Mouse (Mus musculus): ENCODE data around the gene Fkbp1b. TPM values are rescaled to one million over a fixed set of nuclear protein-coding genes. Genes with fewer than 3 reads are reported as not detected.
"Not testable (repeated sequence)": the region's sequence is repeated elsewhere in the genome, so short reads cannot be mapped to it uniquely, and the experiment has no call there.

Gene Fkbp1b
- polyA plus RNA-seq (2015; fragmentation: Nextera tagmentation; extraction: Ambion mirVana) = 11.3 and 12.7 TPM in 2 replicates

GRCm38 (mm10) chr12:4841392-4841887 is at the start of gene Fkbp1b:
Gene Fkbp1b (minus strand): TSS chr12:4841591.
- Histone ChIP-seq H3K4me1 (peaks cover 27% of the 10 kb centered on the region), H3K4me2 (replicated peaks) (peak within 1 kb of the TSS; percentile 97), H3K27me3 (no peaks in the 10 kb centered on the region; the same call in 1 of the 2 replicates), H3K9ac (peak within 1 kb of the TSS; percentile 63), H3K36me3 (no peaks in the 10 kb centered on the region), H3K27ac (replicated peaks) (0 out of 2 replicates have a peak within 1 kb of the TSS, but pooled peaks have one; percentile 7), H3K9me3 (replicated peaks) (no peaks in the 10 kb centered on the region), H3K4me3 (replicated peaks) (peak within 1 kb of the TSS; percentile 83)
- under 1% methylated on average over 37 of the region's 37 CpGs for WGBS
- ATAC-seq (ENCODE audit: insufficient number of reproducible peaks, low FRiP score, low TSS enrichment, low read depth) = peak; percentile 64

GRCm38 (mm10) chr12:4889891-4890290 is 48.5 kb upstream of the Fkbp1b start:
- Histone ChIP-seq H3K9me3 (replicated peaks) (no peaks in the 10 kb centered on the region), H3K36me3 (peaks cover 14% of the 10 kb centered on the region; the same call in 1 of the 2 replicates), H3K4me2 (replicated peaks) (no peak overlapping the region), H3K9ac (no peak overlapping the region), H3K27ac (replicated peaks) (no peak overlapping the region), H3K27me3 (no peaks in the 10 kb centered on the region), H3K4me3 (replicated peaks) (no peak overlapping the region), H3K4me1 (no peaks in the 10 kb centered on the region)
- no peak for ATAC-seq (ENCODE audit: insufficient number of reproducible peaks, low FRiP score, low TSS enrichment, low read depth)
- 84% methylated on average over 1 of the region's 1 CpGs for WGBS

GRCm38 (mm10) chr12:4889251-4889650 is 47.9 kb upstream of the Fkbp1b start:
- no peaks in the 10 kb centered on the region for H3K27me3 ChIP-seq
- no peak overlapping the region for H3K4me2 ChIP-seq (replicated peaks)
- no peaks in the 10 kb centered on the region for H3K4me1 ChIP-seq
- no peak overlapping the region for H3K27ac ChIP-seq (replicated peaks)
- H3K9ac ChIP-seq = no peak overlapping the region
- 83% methylated on average over 2 of the region's 2 CpGs for WGBS
- ATAC-seq (ENCODE audit: insufficient number of reproducible peaks, low FRiP score, low TSS enrichment, low read depth) = no peak
- H3K36me3 ChIP-seq = peaks cover 18% of the 10 kb centered on the region; the same call in 1 of the 2 replicates
- no peaks in the 10 kb centered on the region for H3K9me3 ChIP-seq (replicated peaks)
- no peak overlapping the region for H3K4me3 ChIP-seq (replicated peaks)

- Histone ChIP-seq H3K4me3 (replicated peaks) (no peak overlapping the region), H3K27me3 (no peaks in the 10 kb centered on the region), H3K36me3 (peaks cover 19% of the 10 kb centered on the region; the same call in 1 of the 2 replicates), H3K4me2 (replicated peaks) (no peak overlapping the region), H3K4me1 (no peaks in the 10 kb centered on the region), H3K27ac (replicated peaks) (no peak overlapping the region), H3K9me3 (replicated peaks) (no peaks in the 10 kb centered on the region), H3K9ac (no peak overlapping the region)
- ATAC-seq (ENCODE audit: insufficient number of reproducible peaks, low FRiP score, low TSS enrichment, low read depth) = no peak
Measured at GRCm38 (mm10) chr12:4888739-4889138, 47.3 kb upstream of the Fkbp1b start.

GRCm38 (mm10) chr12:4886581-4886980 is 45.2 kb upstream of the Fkbp1b start:
- ATAC-seq (ENCODE audit: insufficient number of reproducible peaks, low FRiP score, low TSS enrichment, low read depth); H3K9ac ChIP-seq; H3K4me1 ChIP-seq; H3K4me3 ChIP-seq (replicated peaks); H3K4me2 ChIP-seq (replicated peaks); H3K9me3 ChIP-seq (replicated peaks); H3K27ac ChIP-seq (replicated peaks); H3K27me3 ChIP-seq: not testable (repeated sequence)
- 97% methylated on average over 4 of the region's 4 CpGs for WGBS
- peaks cover 20% of the 10 kb centered on the region; the same call in 1 of the 2 replicates for H3K36me3 ChIP-seq

GRCm38 (mm10) chr12:4885062-4885461 is 43.7 kb upstream of the Fkbp1b start:
- Histone ChIP-seq H3K9ac (no peak overlapping the region), H3K4me1 (no peaks in the 10 kb centered on the region), H3K4me3 (replicated peaks) (no peak overlapping the region), H3K9me3 (replicated peaks) (no peaks in the 10 kb centered on the region), H3K4me2 (replicated peaks) (no peak overlapping the region), H3K27me3 (no peaks in the 10 kb centered on the region), H3K36me3 (peaks cover 16% of the 10 kb centered on the region; the same call in 1 of the 2 replicates), H3K27ac (replicated peaks) (no peak overlapping the region)
- WGBS = 67% methylated on average over 1 of the region's 1 CpGs
- ATAC-seq (ENCODE audit: insufficient number of reproducible peaks, low FRiP score, low TSS enrichment, low read depth) = no peak

- Histone ChIP-seq H3K27ac (replicated peaks) (no peak overlapping the region), H3K9me3 (replicated peaks) (no peaks in the 10 kb centered on the region), H3K27me3 (no peaks in the 10 kb centered on the region), H3K4me3 (replicated peaks) (no peak overlapping the region), H3K9ac (no peak overlapping the region), H3K4me1 (no peaks in the 10 kb centered on the region), H3K4me2 (replicated peaks) (no peak overlapping the region), H3K36me3 (peaks cover 27% of the 10 kb centered on the region)
- ATAC-seq (ENCODE audit: insufficient number of reproducible peaks, low FRiP score, low TSS enrichment, low read depth) = no peak
- WGBS = 77% methylated on average over 2 of the region's 2 CpGs
Measured at GRCm38 (mm10) chr12:4882086-4882485, 40.7 kb upstream of the Fkbp1b start.

- Histone ChIP-seq H3K27me3 (no peaks in the 10 kb centered on the region), H3K4me3 (replicated peaks) (no peak overlapping the region), H3K4me2 (replicated peaks) (no peak overlapping the region), H3K4me1 (peaks cover 6% of the 10 kb centered on the region), H3K9me3 (replicated peaks) (no peaks in the 10 kb centered on the region), H3K27ac (replicated peaks) (no peak overlapping the region), H3K36me3 (peaks cover 18% of the 10 kb centered on the region), H3K9ac (no peak overlapping the region)
- WGBS = 92% methylated on average over 5 of the region's 5 CpGs
- no peak for ATAC-seq (ENCODE audit: insufficient number of reproducible peaks, low FRiP score, low TSS enrichment, low read depth)
Measured at GRCm38 (mm10) chr12:4879048-4879447, 37.7 kb upstream of the Fkbp1b start.

GRCm38 (mm10) chr12:4878296-4878783 is 36.9 kb upstream of the Fkbp1b start:
- ATAC-seq (ENCODE audit: insufficient number of reproducible peaks, low FRiP score, low TSS enrichment, low read depth) = no peak
- Histone ChIP-seq H3K9me3 (replicated peaks) (no peaks in the 10 kb centered on the region), H3K27me3 (no peaks in the 10 kb centered on the region), H3K4me3 (replicated peaks) (no peak overlapping the region), H3K36me3 (peaks cover 18% of the 10 kb centered on the region), H3K4me2 (replicated peaks) (no peak overlapping the region), H3K4me1 (peaks cover 11% of the 10 kb centered on the region), H3K27ac (replicated peaks) (no peak overlapping the region), H3K9ac (no peak overlapping the region)
- WGBS = 74% methylated on average over 9 of the region's 9 CpGs

GRCm38 (mm10) chr12:4875623-4876022 is 34.2 kb upstream of the Fkbp1b start:
- Histone ChIP-seq H3K4me2 (replicated peaks) (no peak overlapping the region), H3K27ac (replicated peaks) (no peak overlapping the region), H3K4me1 (peaks cover 11% of the 10 kb centered on the region), H3K36me3 (peaks cover 11% of the 10 kb centered on the region), H3K27me3 (no peaks in the 10 kb centered on the region), H3K9me3 (replicated peaks) (no peaks in the 10 kb centered on the region), H3K9ac (no peak overlapping the region), H3K4me3 (replicated peaks) (no peak overlapping the region)
- ATAC-seq (ENCODE audit: insufficient number of reproducible peaks, low FRiP score, low TSS enrichment, low read depth) = no peak
- 73% methylated on average over 8 of the region's 8 CpGs for WGBS

GRCm38 (mm10) chr12:4874161-4874927 is 33.0 kb upstream of the Fkbp1b start, which contains the start of gene Mfsd2b:
Gene Mfsd2b (minus strand): TSS chr12:4874359.
- 4% methylated on average over 24 of the region's 24 CpGs for WGBS
- H3K27me3 ChIP-seq = no peaks in the 10 kb centered on the region
- no peaks in the 10 kb centered on the region for H3K9me3 ChIP-seq (replicated peaks)
- peak within 1 kb of the TSS; percentile 85 for H3K4me2 ChIP-seq (replicated peaks)
- H3K4me1 ChIP-seq = peaks cover 11% of the 10 kb centered on the region
- peak within 1 kb of the TSS; percentile 38 for H3K4me3 ChIP-seq (replicated peaks)
- ATAC-seq (ENCODE audit: insufficient number of reproducible peaks, low FRiP score, low TSS enrichment, low read depth) = peak; percentile 66; the same call in 1 of the 2 replicates
- no peak within 1 kb of the TSS for H3K9ac ChIP-seq
- peaks cover 7% of the 10 kb centered on the region for H3K36me3 ChIP-seq
- H3K27ac ChIP-seq (replicated peaks) = no peak within 1 kb of the TSS

Measured in embryonic facial prominence, embryonic 15.5 days (tissue).